Mouse (Mus musculus): ENCODE data around the gene Esp3. TPM values are rescaled to one million over a fixed set of nuclear protein-coding genes. Genes with fewer than 3 reads are reported as not detected.
"Not testable (repeated sequence)": the region's sequence is repeated elsewhere in the genome, so short reads cannot be mapped to it uniquely, and the experiment has no call there.

The Esp3 gene
- not detected for polyA plus RNA-seq (2017; shearing (Covaris generic))

GRCm38 (mm10) chr17:40631775-40632174, at the start of gene Esp3:
Gene Esp3, plus strand, starts transcription at chr17:40632075.
- ATAC-seq = not testable (repeated sequence)

DNA sequence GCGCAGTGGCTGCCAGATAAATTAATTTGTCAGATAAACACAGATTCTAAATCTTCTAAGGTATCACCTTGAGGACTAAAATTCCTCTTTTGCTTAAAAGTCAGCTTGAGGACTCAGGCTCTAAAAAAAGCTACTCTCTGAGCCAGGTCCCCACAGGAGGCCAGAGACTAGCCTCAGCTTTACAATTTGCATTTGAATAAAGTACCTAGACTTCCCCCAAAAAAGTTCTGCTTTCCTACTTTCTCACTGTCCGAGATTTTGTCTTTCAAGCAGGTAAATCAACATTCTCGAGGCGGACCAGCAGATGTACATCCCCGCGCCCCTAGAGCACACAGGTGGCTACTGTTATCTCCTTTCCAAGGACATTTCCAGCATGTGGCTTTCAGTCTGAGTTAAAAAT, 48.0 kb upstream of the Esp3 start:
- ATAC-seq = not testable (repeated sequence)

GRCm38 (mm10) chr17:40591297-40591696, 40.6 kb upstream of the Esp3 start:
- no peak for ATAC-seq

DNA sequence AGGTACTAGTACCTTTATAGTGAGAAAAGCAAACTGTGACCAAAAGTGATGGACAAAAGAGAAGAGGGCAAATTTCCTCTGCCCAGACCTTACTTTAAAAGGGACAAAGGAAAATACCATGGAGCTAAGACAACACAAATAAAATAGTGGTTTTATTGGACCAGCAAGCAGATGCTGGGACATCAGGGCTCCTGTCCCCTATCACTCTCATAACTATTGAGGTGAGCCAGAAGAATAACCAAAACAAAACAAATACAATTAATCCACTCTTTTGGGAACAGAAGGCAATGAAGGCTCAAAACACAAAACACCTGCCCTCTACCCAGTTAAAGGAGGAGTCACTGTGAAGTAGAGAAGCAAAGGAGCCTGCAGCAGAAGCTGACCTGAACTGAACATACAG, 33.6 kb upstream of the Esp3 start, which contains the start of gene Esp4:
Gene Esp4, plus strand, starts transcription at position 301 of the 400 bp plus-strand sequence.
- ATAC-seq = no peak

DNA sequence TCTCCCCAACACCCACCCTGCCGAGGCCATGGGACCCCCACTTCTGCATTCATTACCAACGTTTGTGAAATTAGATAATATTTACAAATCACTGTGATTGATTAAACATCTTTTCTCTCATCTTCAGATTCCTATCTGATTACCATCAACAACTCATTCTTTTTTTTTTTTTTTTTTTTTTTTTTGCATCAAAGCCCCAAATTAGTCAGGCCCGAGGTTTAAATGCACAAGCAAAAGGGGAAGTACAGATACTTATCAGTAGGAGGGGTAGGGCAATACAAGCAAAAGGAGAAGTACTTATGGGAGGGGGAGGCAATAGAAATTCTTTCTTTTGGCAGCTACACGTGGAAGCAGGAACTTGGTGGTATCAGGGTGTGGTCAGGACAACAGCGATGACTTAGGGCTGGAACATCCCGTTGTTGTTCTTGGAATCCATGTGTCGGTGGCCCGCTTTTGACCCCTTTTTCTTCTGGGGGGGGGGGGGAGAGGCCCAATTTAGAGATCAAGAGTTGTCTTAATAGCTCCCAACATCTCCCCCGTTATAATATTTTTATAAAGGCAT, 30.3 kb downstream of the Esp3 start:
- not testable (repeated sequence) for ATAC-seq

- ATAC-seq = not testable (repeated sequence)
Measured at GRCm38 (mm10) chr17:40663161-40663811, 31.4 kb downstream of the Esp3 start.

Other genes starting within 250 kb of the Esp3 start
- gene Esp8, start 112.1 kb upstream of the Esp3 start, polyA plus RNA-seq (2017; shearing (Covaris generic)) = not detected
- not detected for gene Esp6, start 70.6 kb upstream of the Esp3 start, polyA plus RNA-seq (2017; shearing (Covaris generic))
- not detected for gene Esp4, start 33.5 kb upstream of the Esp3 start, polyA plus RNA-seq (2017; shearing (Covaris generic))
- not detected for gene Esp1, start 95.0 kb downstream of the Esp3 start, polyA plus RNA-seq (2017; shearing (Covaris generic))
- gene Crisp2, start 174.9 kb downstream of the Esp3 start, polyA plus RNA-seq (2017; shearing (Covaris generic)) = not detected
- not detected for gene Rhag, start 179.1 kb downstream of the Esp3 start, polyA plus RNA-seq (2017; shearing (Covaris generic))
- gene 9130008F23Rik, start 248.5 kb downstream of the Esp3 start, polyA plus RNA-seq (2017; shearing (Covaris generic)) = 1 to 10 TPM in 1 of 2 experiments, under 1 TPM in 1; 0.30 to 1.2 TPM